Mouse (Mus musculus): ENCODE results near the gene Mrpl43.

Gene Mrpl43

DNA sequence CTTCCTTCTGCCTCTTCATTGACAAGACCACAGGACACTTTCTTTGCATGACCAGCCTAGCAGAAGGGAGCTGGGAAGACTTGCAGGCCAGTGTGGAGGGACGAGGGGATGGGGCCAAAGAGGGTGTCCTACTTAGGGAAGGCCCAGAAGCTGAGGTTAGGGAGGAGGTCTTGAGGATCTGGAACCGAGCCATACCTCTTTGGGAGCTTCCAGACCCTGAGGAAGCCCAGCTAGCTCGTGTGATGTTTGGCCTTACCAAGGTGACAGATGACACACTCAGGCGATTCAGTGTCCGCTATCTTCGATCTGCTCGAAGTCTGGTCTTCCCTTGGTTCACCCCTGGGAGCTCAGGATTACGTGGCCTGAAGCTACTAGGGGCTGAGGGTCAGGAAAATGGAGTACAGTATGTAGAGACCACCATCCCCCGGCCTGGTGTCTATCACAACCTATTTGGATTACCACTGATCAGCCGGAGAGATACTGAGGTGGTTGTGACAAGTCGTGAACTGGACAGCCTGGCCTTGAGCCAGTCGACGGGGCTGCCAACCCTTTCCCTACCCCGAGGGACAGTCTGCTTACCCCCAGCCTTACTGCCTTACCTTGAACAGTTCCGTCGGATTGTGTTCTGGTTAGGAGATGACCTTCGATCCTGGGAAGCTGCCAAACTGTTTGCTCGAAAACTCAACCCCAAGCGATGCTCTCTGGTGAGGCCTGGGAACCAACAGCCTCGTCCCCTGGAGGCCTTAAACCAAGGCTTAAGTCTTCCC, 1.4 kb upstream of the Mrpl43 start:
- DNase-seq (ENCODE audit: low read depth, low spot score) = no peak

GRCm38 (mm10) chr19:45007021-45007420, 779 bp upstream of the Mrpl43 start:
- DNase-seq (ENCODE audit: low read depth, low spot score) = no peak

DNA sequence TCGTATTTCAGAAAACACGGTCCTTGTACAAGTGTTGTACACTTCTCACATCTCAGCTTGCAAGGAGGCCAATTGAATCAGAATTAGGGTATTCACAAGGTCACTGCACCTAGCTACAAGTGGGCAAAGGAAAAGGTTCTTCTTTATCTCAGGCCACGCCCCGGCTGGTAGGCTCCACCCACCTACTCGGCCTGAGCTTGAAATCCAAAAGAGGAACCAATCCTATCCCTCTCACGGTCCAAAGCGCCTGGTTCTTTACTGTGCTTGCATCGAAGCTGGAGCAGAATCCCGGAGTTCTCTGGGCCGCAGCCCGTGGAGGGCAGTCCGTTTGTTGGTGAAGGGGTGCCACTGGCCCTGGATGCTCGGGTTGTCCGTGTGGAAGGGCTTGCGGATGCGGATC, 798 bp downstream of the Mrpl43 start, which contains the start of gene Twnk:
Gene Twnk (plus strand): TSS at position 220 of the 400 bp plus-strand sequence.
- peak; percentile 86 for DNase-seq (ENCODE audit: low read depth, low spot score)

DNA sequence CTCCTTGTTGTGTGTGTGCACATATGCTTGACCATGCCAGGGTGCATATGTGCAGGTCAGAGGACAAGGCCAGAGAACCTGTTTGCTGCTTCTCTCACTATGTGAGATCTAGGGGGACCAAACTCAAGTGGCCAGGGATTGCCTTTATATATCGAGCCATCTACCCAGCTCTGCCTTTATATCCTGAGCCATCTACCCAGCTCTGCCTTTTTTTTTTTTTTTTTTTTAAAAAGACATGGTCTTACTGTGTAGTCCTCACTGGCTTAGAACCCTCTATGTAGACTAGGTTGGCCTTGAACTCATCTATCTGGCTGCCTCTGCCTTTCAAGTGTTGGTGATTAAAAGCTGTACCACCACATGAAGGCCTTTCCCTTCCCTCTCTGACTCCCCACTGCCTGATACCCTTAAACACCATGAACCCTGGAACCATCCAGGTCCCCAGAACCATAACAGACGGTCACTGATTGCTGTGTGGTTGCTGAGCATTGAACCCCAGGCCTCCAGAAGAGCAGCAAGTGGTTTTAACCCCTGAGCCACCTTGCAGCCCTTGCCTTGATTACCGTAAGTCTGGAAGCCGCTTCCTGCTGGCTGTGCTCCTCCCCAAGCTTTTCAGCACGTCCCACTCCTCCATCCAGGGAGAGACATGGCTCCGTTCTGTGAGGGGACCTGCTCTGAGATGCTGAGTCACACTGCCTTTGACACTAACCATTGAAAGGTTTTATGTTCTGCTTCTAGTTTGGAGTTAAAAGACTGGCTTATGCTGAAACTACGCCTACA, 2.3 kb downstream of the Mrpl43 start:
- no peak for DNase-seq (ENCODE audit: low read depth, low spot score)

GRCm38 (mm10) chr19:45002301-45002700, 3.9 kb downstream of the Mrpl43 start:
- DNase-seq (ENCODE audit: low read depth, low spot score) = no peak

- DNase-seq (ENCODE audit: low read depth, low spot score) = no peak
Observed at GRCm38 (mm10) chr19:44999647-45000046, 6.6 kb downstream of the Mrpl43 start.

GRCm38 (mm10) chr19:44997786-44998185, 8.5 kb downstream of the Mrpl43 start:
- peak; percentile 51 for DNase-seq (ENCODE audit: low read depth, low spot score)

DNA sequence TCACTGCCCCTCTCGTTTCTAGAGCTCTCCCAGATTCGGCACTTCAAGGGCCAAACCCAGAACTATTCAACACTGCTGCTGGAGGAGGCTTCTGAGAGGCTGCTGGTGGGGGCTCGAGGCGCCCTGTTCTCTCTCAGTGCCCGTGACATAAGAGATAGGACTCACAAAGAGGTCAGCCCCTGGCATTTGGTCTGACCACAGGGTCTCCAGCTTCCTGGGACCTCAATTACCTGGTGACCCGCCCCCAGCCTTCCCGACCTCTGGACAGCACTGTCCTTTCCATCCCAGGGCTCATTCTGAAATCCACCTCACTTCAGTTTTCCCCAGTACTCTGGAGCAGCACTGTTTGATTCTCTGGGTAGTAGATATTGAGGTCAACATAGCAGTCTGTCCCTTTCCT, 13.5 kb downstream of the Mrpl43 start:
- no peak for DNase-seq (ENCODE audit: low read depth, low spot score)

- DNase-seq (ENCODE audit: low read depth, low spot score) = no peak
Observed at GRCm38 (mm10) chr19:44992246-44992645, 14.0 kb downstream of the Mrpl43 start.

GRCm38 (mm10) chr19:44991031-44991430, 15.2 kb downstream of the Mrpl43 start:
- no peak for DNase-seq (ENCODE audit: low read depth, low spot score)

DNA sequence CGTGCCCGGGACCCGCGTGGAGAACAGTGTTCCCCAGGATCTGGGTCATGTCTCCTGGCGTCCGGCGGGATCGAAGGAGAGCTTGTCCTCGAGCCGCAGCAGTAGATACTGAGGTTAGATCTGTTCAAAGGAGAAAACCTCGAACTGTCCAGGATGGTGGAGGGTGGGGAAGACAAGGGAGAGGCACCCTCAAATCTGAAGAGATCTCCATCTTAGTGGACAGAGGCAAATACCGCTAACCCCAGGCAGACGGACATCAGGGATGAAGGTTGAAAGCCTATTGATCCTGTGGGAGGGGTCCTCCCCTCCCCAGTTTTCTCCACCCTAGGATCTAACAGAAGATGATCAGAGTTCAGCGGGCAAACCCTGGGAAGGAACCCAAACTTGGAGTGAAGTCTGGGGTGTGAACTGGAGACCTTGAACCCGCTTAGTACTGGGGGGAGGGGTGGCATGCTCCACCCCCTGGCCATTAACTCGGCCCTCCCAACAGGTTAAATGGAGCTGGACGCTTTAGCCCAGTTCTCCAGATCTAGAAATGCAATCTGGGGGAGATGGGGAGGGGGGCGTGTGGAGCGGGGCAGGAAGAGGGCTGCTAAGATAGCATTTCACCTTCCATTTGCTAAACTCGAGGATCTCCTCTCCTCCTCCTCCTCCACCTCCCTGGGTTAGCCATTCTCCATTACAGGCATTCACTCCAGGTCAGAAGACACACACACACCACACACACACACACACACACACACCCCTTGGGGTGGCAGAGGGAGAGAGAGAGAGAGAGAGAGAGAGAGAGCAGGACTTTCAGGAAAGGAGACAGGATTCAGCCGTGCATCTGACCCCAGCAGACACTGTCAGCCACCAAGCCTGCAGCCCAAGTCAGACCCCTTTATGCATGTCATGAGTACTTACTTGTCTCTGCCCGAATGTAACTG, 16.4 kb downstream of the Mrpl43 start:
- no peak for DNase-seq (ENCODE audit: low read depth, low spot score)

- no peak for DNase-seq (ENCODE audit: low read depth, low spot score)
Observed at GRCm38 (mm10) chr19:44988831-44989566, 17.2 kb downstream of the Mrpl43 start, which contains the start of gene Sema4g. TSS of gene Sema4g (plus strand) at chr19:44989101.

DNA sequence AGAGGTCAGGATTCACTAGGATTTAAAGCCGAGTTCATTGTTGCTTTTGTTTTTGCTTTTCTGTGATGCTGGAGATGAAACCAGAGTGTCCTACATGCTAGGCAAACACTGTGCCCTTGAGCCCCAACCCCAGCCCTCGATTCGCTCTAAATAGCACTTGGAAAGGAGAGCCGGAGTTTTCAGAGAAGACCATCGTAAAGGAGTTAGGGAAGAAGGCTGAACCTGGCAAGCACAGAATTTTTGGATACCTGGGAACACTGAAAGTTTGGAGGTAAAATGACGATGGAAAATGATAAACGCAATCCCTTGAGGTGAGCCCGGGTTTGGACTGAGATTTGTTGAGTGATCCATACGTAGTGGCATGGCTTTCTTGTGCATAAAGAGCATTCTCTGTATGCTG, 17.9 kb downstream of the Mrpl43 start:
- DNase-seq (ENCODE audit: low read depth, low spot score) = no peak

GRCm38 (mm10) chr19:44987851-44988250, 18.4 kb downstream of the Mrpl43 start:
- DNase-seq (ENCODE audit: low read depth, low spot score) = no peak

- no peak for DNase-seq (ENCODE audit: low read depth, low spot score)
Observed at GRCm38 (mm10) chr19:44987004-44987403, 19.2 kb downstream of the Mrpl43 start.

GRCm38 (mm10) chr19:44985159-44985988, 20.9 kb downstream of the Mrpl43 start:
- DNase-seq (ENCODE audit: low read depth, low spot score) = no peak

GRCm38 (mm10) chr19:44984420-44984819, 21.8 kb downstream of the Mrpl43 start:
- no peak for DNase-seq (ENCODE audit: low read depth, low spot score)

DNA sequence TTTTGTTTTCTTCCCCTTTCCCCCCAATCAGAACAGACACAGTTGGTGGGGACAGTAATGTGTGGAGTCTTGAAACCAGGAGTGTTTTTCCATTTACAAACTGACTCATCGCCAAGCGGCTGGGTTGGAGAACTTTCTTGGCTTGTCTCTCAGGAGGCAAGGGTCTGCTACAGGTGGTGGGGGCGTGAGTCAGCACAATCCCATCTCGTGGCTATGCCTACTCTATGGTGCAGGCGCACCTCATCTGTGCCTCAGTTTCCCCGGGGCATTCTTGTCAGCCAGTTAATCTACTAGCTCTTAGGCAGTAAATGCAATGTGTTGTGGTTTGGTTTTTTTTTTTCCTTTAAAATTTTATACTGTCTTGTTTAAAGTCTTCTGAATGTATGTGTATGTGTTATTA, 22.9 kb downstream of the Mrpl43 start:
- peak; percentile 39 for DNase-seq (ENCODE audit: low read depth, low spot score)

DNA sequence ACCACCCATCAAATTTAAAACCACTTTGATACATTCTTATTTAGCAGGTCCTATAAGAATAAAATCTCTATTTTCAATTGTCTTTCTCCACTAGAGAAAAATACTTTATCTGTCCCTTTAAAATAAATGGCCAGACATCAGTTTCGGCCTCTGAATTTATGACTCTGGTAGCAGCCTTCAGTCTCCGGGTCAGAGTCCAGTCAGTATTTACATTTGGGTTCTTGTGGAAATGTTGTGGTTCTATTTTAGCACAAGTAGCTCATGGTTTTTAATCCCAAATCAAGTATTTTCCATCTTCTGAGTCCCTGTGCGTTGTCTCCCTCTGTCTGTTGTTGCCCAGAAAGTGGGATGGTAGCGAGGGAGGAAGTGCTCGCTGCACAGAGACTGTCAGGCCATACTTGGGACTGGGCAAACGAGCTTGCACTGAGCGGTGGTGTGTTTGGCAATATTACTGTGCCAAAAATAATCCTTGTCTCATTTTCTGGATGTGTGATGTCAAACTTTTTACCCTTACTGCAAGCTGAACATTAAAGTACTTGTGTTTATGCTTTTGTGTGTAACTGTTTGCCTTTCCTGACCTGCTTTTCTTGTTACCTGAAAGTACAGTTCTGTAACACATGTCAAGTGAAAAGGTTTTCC, 23.6 kb downstream of the Mrpl43 start:
- no peak for DNase-seq (ENCODE audit: low read depth, low spot score)

- DNase-seq (ENCODE audit: low read depth, low spot score) = no peak
Observed at GRCm38 (mm10) chr19:44980787-44981186, 25.5 kb downstream of the Mrpl43 start.
